13 mouse cellular contexts compared by ENCODE assay signal in the genomic region with DNA sequence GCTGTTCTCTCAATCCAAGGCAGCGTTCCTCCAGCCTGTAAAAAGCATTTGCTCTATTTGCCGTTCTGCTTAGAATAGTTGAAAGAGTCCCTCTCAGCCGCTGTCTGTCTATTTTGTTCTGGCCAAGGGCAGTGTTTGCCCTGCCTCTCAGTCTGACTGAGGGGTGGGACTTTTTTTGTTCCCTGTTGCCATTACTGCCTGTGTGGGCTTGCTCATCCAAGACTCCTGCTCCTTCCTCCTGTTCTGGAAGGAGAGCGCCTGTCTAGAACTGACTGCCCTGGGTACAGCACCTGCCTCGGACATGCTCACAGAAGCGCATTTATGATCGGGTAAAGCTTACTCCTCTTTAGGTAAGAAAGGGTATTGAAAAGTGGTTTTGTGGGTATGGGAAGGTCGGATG.
DNase-seq lines count a peak whose midpoint lies in the region; ATAC-seq and TF ChIP-seq lines count a peak whose summit lies in the region.
"Had no signal": no experiment of that assay in that cellular context is flagged by ENCODE, and none has a peak within 500 bp of the region (broad histone marks: within the 10 kb centered on the region; RNA-seq: fewer than 3 reads in every experiment).

No protein-coding gene starts in this region.

- no peak overlapping the region for H3K9ac ChIP-seq in forebrain, embryonic 13.5 days
- no peak overlapping the region for H3K9ac ChIP-seq in forebrain, embryonic 14.5 days (ENCODE audit: low read length)
- H3K9ac ChIP-seq in hindbrain, postnatal 0 days (replicated peaks; ENCODE audit: low read length), result no peak overlapping the region
- no peak overlapping the region for H3K9ac ChIP-seq in hindbrain, embryonic 11.5 days (ENCODE audit: low read depth, low read length)
- no peak overlapping the region for H3K9ac ChIP-seq in midbrain, embryonic 15.5 days
- H3K9ac ChIP-seq: liver, embryonic 14.5 days had no signal

- intact Hi-C loops in left cerebral cortex, adult 2 months (cut with DNase I), result no loop called here

- H3K36me3 ChIP-seq in forebrain, embryonic 13.5 days (ENCODE audit: poor library complexity, severe bottlenecking), result no peaks in the 10 kb centered on the region
- no peaks in the 10 kb centered on the region for H3K36me3 ChIP-seq in forebrain, embryonic 14.5 days (ENCODE audit: control insufficient read depth, insufficient read depth, low read length)
- H3K36me3 ChIP-seq in hindbrain, postnatal 0 days (ENCODE audit: insufficient read depth, low read length), result no peaks in the 10 kb centered on the region
- H3K36me3 ChIP-seq in hindbrain, embryonic 11.5 days (ENCODE audit: control insufficient read depth, insufficient read depth, low read length), result no peaks in the 10 kb centered on the region
- no peaks in the 10 kb centered on the region for H3K36me3 ChIP-seq in midbrain, embryonic 15.5 days (replicated peaks)

- no peaks in the 10 kb centered on the region for H3K9me3 ChIP-seq in forebrain, embryonic 13.5 days (replicated peaks)
- H3K9me3 ChIP-seq in forebrain, embryonic 14.5 days (replicated peaks; ENCODE audit: control insufficient read depth, low read length), result no peaks in the 10 kb centered on the region
- H3K9me3 ChIP-seq in hindbrain, postnatal 0 days (ENCODE audit: low read length), result no peaks in the 10 kb centered on the region
- H3K9me3 ChIP-seq in hindbrain, embryonic 11.5 days (ENCODE audit: control insufficient read depth, low read length), result no peaks in the 10 kb centered on the region
- no peaks in the 10 kb centered on the region for H3K9me3 ChIP-seq in midbrain, embryonic 15.5 days

- no peaks in the 10 kb centered on the region for H3K27me3 ChIP-seq in forebrain, embryonic 13.5 days
- no peaks in the 10 kb centered on the region for H3K27me3 ChIP-seq in forebrain, embryonic 14.5 days (replicated peaks; ENCODE audit: control insufficient read depth, insufficient read depth, low read length)
- H3K27me3 ChIP-seq in hindbrain, postnatal 0 days (ENCODE audit: insufficient read depth, low read length), result no peaks in the 10 kb centered on the region
- H3K27me3 ChIP-seq in hindbrain, embryonic 11.5 days (ENCODE audit: control insufficient read depth, insufficient read depth, low read length), result no peaks in the 10 kb centered on the region
- no peaks in the 10 kb centered on the region for H3K27me3 ChIP-seq in midbrain, embryonic 15.5 days (replicated peaks)

- peaks cover 11% of the 10 kb centered on the region for H3K4me1 ChIP-seq in forebrain, embryonic 13.5 days
- H3K4me1 ChIP-seq in forebrain, embryonic 14.5 days (ENCODE audit: control insufficient read depth, insufficient read depth, low read length), result no peaks in the 10 kb centered on the region; the same call in 1 of the 2 replicates
- peaks cover 2% of the 10 kb centered on the region; the same call in 1 of the 2 replicates for H3K4me1 ChIP-seq in hindbrain, postnatal 0 days (ENCODE audit: insufficient read depth, low read length)
- no peaks in the 10 kb centered on the region for H3K4me1 ChIP-seq in hindbrain, embryonic 11.5 days (replicated peaks; ENCODE audit: control insufficient read depth, insufficient read depth, low read length)
- peaks cover 9% of the 10 kb centered on the region for H3K4me1 ChIP-seq in midbrain, embryonic 15.5 days

- no peak for DNase-seq in forebrain, embryonic 14.5 days (ENCODE audit: low spot score)
- peak; percentile 33 for DNase-seq in hindbrain, postnatal 0 days (ENCODE audit: low spot score)
- no peak for DNase-seq in hindbrain, embryonic 11.5 days (ENCODE audit: low spot score)
- peak; percentile 23 for DNase-seq in embryo, embryonic 11 days
- no peak for DNase-seq in left cerebral cortex, adult 2 months (ENCODE audit: extremely low spot score in 1 of 2, low spot score in 2 of 2)
- DNase-seq in kidney, adult 11 months, result no peak
- DNase-seq: adrenal gland, postnatal 25 days; cerebellum, adult 8-10 months; retina, postnatal 1 day had no signal

- TF ChIP-seq CTCF in hindbrain, postnatal 0 days (IDR thresholded peaks at IDR 0.05; ENCODE audit: low read depth), result no peak
- no peak for TF ChIP-seq CTCF in left cerebral cortex, adult 2 months (IDR thresholded peaks at IDR 0.05)

- no peak overlapping the region for H3K4me3 ChIP-seq in forebrain, embryonic 13.5 days
- H3K4me3 ChIP-seq in forebrain, embryonic 14.5 days (ENCODE audit: low read depth, low read length), result no peak overlapping the region
- no peak overlapping the region for H3K4me3 ChIP-seq in hindbrain, postnatal 0 days (ENCODE audit: low read length)
- H3K4me3 ChIP-seq in hindbrain, embryonic 11.5 days (ENCODE audit: low read depth, low read length), result no peak overlapping the region
- no peak overlapping the region for H3K4me3 ChIP-seq in midbrain, embryonic 15.5 days
- H3K4me3 ChIP-seq in left cerebral cortex, adult 2 months, result no peak overlapping the region

- 42% methylated on average over 8 of the region's 8 CpGs for WGBS in forebrain, embryonic 13.5 days
- 45% methylated on average over 8 of the region's 8 CpGs for WGBS in forebrain, embryonic 14.5 days
- WGBS in hindbrain, postnatal 0 days, result 52% methylated on average over 8 of the region's 8 CpGs
- 52% methylated on average over 8 of the region's 8 CpGs for WGBS in hindbrain, embryonic 11.5 days
- WGBS in midbrain, embryonic 15.5 days, result 31% methylated on average over 8 of the region's 8 CpGs

- no peak overlapping the region for H3K4me2 ChIP-seq in forebrain, embryonic 13.5 days
- no peak overlapping the region for H3K4me2 ChIP-seq in forebrain, embryonic 14.5 days (ENCODE audit: low read length)
- peak overlapping the region; percentile 16; the same call in 1 of the 2 replicates for H3K4me2 ChIP-seq in hindbrain, postnatal 0 days (ENCODE audit: low read depth, low read length)
- no peak overlapping the region for H3K4me2 ChIP-seq in hindbrain, embryonic 11.5 days (replicated peaks; ENCODE audit: low read depth, low read length)
- H3K4me2 ChIP-seq in midbrain, embryonic 15.5 days, result no peak overlapping the region

- H3K27ac ChIP-seq in forebrain, embryonic 13.5 days, result no peak overlapping the region
- no peak overlapping the region for H3K27ac ChIP-seq in forebrain, embryonic 14.5 days (ENCODE audit: low read depth, low read length)
- peak overlapping the region; percentile 32; the same call in 1 of the 2 replicates for H3K27ac ChIP-seq in hindbrain, postnatal 0 days
- H3K27ac ChIP-seq in hindbrain, embryonic 11.5 days (ENCODE audit: low read depth, low read length), result no peak overlapping the region
- no peak overlapping the region for H3K27ac ChIP-seq in midbrain, embryonic 15.5 days
- no peak overlapping the region for H3K27ac ChIP-seq in left cerebral cortex, adult 2 months
- H3K27ac ChIP-seq: liver, embryonic 14.5 days had no signal

- peak; percentile 27; the same call in 1 of the 2 replicates for ATAC-seq in forebrain, embryonic 13.5 days
- no peak for ATAC-seq in forebrain, embryonic 14.5 days
- peak; percentile 67 for ATAC-seq in hindbrain, postnatal 0 days
- no peak for ATAC-seq in hindbrain, embryonic 11.5 days (ENCODE audit: low FRiP score)
- peak; percentile 56; the same call in 1 of the 2 replicates for ATAC-seq in midbrain, embryonic 15.5 days (replicated peaks)
- ATAC-seq: CD4-positive, CD25-positive, alpha-beta regulatory T cell, adult 4 months had no signal

Comparison
In these comparisons a context has a peak if more than half of its experiments do, and no peak if none do; other contexts are left out.
1. ATAC-seq: peak in forebrain, embryonic 13.5 days (single experiment), hindbrain, postnatal 0 days (single experiment) and midbrain, embryonic 15.5 days (single experiment); none in forebrain, embryonic 14.5 days (single experiment) and hindbrain, embryonic 11.5 days (single experiment).
2. DNase-seq: peak in hindbrain, postnatal 0 days (single experiment) and embryo, embryonic 11 days (single experiment); none in forebrain, embryonic 14.5 days (single experiment), hindbrain, embryonic 11.5 days (single experiment), left cerebral cortex, adult 2 months (0 of 2) and kidney, adult 11 months (single experiment).